Mouse (Mus musculus): ENCODE measurements around the gene Mcemp1.

Mcemp1 gene

GRCm38 (mm10) chr8:3665507-3665906 lies at the start of gene Mcemp1:
TSS of gene Mcemp1 (plus strand) at chr8:3665754.
- no peak for DNase-seq (ENCODE audit: extremely low read depth, low read depth, low spot score)

GRCm38 (mm10) chr8:3621199-3621970 lies 44.2 kb upstream of the Mcemp1 start, which contains the start of the genes Xab2 and Pet100:
TSS of gene Xab2 (minus strand) at chr8:3621316.
TSS of gene Pet100 (plus strand) at chr8:3621548.
- peak; percentile 98 for DNase-seq (ENCODE audit: extremely low read depth, low read depth, low spot score)

DNA sequence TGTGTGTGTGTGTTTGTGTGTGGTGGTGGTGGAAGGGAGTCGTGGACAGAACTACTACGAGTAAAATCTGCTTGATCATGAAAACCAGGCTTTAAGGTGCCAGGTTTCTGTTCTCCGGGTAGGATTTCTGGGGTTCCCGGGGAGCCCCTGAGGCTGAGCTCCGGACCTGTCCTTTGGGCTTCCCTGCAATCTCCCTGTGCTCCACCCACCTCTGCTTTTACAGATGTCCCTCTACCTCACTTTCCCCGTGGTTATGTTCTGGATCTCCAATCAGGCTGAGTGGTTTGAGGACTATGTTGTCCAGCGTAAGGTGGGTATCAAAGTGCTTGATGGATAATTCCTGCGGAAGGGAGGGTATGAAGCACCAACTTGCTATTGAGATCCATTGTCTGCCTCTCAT lies 43.4 kb upstream of the Mcemp1 start:
- no peak for DNase-seq (ENCODE audit: extremely low read depth, low read depth, low spot score)

GRCm38 (mm10) chr8:3625445-3625844 lies 40.1 kb upstream of the Mcemp1 start, which contains the start of gene Pcp2:
TSS of gene Pcp2 (minus strand) at chr8:3625545.
- DNase-seq (ENCODE audit: extremely low read depth, low read depth, low spot score), result no peak

GRCm38 (mm10) chr8:3626971-3627370 lies 38.6 kb upstream of the Mcemp1 start:
- DNase-seq (ENCODE audit: extremely low read depth, low read depth, low spot score), result no peak

GRCm38 (mm10) chr8:3628014-3628413 lies 37.5 kb upstream of the Mcemp1 start:
- no peak for DNase-seq (ENCODE audit: extremely low read depth, low read depth, low spot score)

- DNase-seq (ENCODE audit: extremely low read depth, low read depth, low spot score), result no peak
Measured at GRCm38 (mm10) chr8:3630647-3631477, 34.7 kb upstream of the Mcemp1 start, which contains the start of gene Stxbp2. TSS of gene Stxbp2 (plus strand) at chr8:3630955.

DNA sequence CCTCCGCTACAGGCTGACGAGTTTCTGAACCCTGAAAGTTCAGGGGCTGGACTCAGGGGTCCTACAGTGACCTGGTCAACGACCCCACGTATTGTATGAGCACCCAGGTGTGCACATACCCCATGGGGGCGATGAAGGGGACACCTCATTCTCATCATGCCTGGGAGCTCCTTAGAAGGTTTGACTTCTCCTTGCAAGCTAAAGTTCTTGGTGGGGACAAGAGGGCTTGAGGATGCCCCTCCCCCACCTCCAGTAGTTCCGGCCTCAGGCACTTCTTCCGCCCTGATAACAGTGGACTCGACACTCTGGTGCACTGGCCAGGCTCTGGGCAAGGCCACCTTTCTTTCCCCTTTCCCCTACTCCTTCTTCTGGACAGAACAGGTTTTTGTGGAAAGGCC lies 34.1 kb upstream of the Mcemp1 start:
- DNase-seq (ENCODE audit: extremely low read depth, low read depth, low spot score), result no peak

- DNase-seq (ENCODE audit: extremely low read depth, low read depth, low spot score), result no peak
Measured at GRCm38 (mm10) chr8:3645804-3646203, 19.8 kb upstream of the Mcemp1 start.

GRCm38 (mm10) chr8:3646824-3647531 lies 18.6 kb upstream of the Mcemp1 start:
- no peak for DNase-seq (ENCODE audit: extremely low read depth, low read depth, low spot score)

DNA sequence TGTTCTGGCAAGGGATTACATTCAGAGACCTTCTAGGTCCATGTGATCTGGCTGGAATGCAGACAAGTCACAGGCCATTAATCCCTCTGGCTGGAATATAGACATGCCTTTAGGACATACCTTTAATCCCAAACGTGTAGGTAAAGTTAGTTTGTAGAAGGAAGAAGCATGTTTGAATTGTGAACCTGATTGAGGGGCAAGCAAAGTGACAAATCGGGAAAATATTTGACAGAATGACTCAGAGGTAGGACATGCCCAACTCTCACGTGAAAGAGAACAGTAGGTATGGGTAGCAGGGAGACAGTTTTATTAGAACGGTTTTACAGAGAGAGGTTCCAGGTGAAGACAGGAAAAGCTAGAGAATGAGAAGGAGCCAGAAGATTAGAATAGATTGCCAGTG lies 18.0 kb upstream of the Mcemp1 start:
- DNase-seq (ENCODE audit: extremely low read depth, low read depth, low spot score), result no peak

- DNase-seq (ENCODE audit: extremely low read depth, low read depth, low spot score), result no peak
Measured at GRCm38 (mm10) chr8:3648268-3648667, 17.3 kb upstream of the Mcemp1 start.

- no peak for DNase-seq (ENCODE audit: extremely low read depth, low read depth, low spot score)
Measured at GRCm38 (mm10) chr8:3648990-3649389, 16.6 kb upstream of the Mcemp1 start.

- no peak for DNase-seq (ENCODE audit: extremely low read depth, low read depth, low spot score)
Measured at GRCm38 (mm10) chr8:3652845-3653244, 12.7 kb upstream of the Mcemp1 start.

DNA sequence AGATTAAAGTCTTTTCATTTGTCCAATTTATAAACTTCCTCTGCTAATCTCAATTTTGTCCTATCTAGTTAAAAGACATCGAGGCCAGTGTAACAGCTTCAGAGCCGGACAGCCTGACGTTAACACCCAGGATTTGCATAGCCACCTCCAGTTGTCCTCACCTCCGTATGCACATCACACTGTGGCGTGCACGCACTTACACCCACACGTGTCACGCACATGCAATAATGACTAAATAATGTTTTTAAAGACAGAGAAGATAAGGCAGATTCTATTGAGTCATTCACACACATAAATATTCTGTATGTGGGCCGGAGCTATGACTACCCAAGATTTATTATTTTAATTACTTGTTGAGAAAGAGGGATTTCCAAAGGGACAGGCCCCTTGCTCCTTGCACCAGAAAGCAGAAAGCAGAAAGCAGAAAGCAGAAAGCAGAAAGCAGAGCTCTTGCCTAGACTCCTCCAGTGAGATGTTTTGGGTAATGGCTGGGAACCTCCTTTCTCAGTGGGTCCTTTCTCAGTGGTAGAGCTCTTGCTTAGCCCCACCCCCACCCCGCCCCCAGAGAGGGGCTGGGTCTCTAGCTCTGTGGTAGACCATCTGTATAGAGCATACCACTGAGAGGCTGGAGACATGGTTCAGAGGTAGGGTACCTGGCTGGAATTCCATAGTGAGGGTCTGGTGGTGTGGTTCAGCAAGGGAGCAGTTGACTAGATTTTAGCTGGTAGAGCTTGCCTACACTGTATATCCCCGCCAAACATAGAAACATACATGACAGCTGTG lies 10.6 kb upstream of the Mcemp1 start:
- DNase-seq (ENCODE audit: extremely low read depth, low read depth, low spot score), result no peak

GRCm38 (mm10) chr8:3655526-3655925 lies 10.0 kb upstream of the Mcemp1 start, which contains the start of gene Retn:
TSS of gene Retn (plus strand) at chr8:3655770.
- no peak for DNase-seq (ENCODE audit: extremely low read depth, low read depth, low spot score)

DNA sequence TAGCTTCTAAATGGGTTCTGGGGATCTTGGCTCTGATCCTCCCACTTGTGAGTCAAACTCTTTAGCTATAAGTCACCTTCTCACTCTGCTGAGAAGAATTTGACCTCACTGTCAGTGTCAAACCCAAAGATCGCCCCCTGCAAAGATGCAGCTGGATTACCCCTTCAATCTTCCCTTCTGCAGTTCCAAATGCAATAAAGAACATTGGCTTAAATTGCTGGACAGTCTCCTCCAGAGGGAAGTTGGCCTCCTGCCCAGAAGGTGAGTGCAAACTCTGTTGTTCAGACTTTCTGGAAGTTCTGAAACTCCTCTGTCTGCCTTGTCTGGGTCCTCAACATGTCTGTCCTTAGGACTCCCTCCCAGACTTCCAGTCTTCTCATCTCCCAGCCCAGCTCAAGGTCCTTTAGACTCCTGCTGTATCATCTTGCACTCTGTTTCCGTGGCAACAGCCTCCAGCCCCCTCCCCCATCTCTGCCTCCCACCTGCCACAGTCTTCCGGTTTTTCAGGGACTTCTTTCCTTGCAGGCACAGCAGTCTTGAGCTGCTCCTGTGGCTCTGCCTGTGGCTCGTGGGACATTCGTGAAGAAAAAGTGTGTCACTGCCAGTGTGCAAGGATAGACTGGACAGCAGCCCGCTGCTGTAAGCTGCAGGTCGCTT lies 8.7 kb upstream of the Mcemp1 start:
- no peak for DNase-seq (ENCODE audit: extremely low read depth, low read depth, low spot score)

DNA sequence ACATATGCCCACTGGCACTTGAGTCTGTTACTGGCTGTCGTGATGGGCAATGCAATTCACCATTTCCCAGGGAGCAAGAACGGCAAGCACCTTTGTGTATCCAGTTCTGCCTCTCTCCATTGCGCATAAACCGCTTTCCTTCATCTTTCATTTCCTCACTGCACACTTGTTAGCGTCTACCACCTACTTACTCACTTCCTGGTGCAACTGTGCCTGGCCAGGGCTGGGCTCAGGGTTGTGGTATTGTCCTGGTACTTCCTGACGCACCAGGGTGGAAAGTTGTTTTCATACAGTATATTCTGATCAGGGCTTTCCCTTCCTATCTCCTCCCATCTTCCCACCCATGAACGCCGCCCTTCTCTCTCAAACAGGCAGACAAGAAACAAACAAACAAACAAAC lies 4.7 kb upstream of the Mcemp1 start:
- DNase-seq (ENCODE audit: extremely low read depth, low read depth, low spot score), result no peak

DNA sequence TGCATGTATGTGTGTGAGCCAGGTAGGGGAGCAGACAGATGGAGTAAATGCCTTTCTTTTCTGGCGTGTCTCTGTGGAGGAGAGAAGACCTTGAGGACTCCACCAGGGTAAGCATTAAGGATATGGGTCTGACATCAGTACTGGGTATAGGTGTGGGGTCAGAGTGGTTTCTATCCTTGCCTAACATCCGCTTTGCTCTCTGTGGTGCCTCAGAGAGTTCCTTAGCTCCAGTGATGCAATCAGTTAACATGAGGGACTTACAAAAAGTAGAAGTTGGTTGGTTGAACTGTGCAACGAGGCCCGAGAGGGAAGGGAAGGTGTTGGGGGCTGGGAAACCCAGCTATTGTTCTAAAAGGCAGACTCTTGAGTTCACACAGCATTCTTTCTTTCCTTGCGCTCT lies 1.1 kb upstream of the Mcemp1 start:
- no peak for DNase-seq (ENCODE audit: extremely low read depth, low read depth, low spot score)

DNA sequence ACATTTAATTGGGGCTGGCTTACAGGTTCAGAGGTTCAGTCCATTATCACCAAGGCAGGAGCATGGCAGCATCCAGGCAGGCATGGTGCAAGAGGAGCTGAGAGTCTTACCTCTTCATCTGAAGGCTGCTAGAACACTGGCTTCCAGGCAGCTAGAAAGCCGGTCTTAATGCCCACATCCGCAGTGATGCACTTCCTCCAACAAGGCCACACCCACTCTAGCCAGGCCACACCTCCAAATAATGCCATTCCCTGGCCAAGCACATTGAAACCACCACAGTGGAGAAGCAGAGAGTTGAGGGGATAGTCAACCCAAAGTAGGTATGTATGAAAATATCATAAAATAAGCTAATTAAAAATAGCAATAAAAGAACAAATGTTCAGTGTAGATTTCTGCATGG lies 4.8 kb downstream of the Mcemp1 start:
- no peak for DNase-seq (ENCODE audit: extremely low read depth, low read depth, low spot score)
